Mouse (Mus musculus) neural tube, embryonic 10.5 days (tissue): ENCODE measurements around the gene Psat1.
A peak's percentile ranks its signal among the peaks of the same experiment; 100 is the strongest.

Experiments
- DNase-seq: peaks from one replicate; pipeline ENCODE4 v3.0.0-alpha.2; 2017; ENCODE audit warnings: low spot score; ENCODE audit errors: extremely low spot score

Psat1 gene

DNA sequence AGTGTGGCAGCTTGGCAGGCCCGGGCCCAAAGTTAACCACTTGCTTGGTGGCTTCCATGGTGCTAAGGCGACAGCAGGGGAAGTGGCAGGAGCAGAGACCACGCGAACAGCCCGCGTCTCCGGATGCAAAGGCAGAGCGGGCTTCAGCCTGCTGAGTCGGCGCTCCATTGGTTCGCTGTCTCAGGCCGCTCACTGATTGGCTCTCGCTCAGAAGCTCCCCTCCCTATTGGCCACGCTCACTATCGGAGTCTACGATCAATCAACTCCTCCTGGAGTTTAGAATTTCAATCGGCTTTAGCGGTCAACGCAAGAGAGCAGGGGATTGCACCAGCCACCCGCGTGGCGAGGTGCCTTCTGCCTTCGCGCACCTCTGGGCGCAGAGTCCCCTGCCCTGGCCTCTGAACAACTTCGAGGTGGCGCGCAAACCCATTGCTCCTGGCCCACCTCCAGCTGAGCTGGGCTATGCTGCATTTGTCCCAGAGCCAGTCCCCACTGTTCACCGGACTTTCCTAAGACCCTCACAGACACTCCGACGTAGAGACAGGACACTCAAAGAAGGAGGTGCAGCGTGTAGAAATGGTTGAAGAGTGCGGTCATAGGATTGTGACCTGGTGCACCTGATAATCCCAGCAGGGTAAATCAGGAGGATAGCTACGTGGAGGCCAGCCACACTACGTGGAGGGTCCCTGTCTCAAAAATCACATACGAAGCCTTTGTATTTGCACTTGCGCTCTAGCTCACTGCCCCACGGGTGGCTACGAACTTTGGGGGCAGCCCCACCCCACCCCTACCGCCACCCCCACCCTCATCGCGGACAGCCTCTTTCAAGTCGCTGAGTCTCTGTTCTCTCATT is 22.0 kb downstream of the Psat1 start:
- peak; percentile 89 for DNase-seq

DNA sequence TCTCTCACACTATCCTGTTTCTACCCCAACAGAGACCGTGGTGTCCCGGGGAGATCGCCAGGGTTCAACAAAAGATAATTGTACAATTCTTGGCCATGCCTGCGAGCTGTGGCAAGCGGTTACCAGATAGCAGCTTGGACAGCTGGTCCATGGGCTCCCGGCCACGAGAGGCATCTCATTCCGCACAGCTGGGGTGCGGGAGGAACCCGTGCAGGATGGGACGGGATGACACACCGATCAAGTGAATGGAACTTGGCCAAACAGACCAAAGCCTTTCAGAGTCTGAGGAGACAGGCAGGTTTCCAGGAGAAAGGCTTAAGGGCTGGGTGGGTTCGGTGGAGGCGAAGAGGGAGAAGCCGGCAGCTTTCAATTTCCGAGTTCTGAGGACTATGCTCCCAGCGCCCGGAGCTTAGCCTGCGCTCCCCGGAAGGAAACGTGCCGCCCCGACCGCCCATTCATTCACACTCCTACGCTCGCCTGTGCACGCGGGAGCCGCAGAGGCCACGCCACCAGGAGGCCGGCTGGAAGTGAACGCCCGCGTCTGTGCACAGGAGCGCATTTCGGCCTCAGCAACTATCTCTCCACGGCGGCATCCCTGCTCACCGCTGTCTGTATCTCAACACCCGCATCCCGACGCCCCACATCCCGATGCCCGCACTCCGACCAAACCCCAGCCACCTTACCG is 22.8 kb downstream of the Psat1 start:
- peak; percentile 69 for DNase-seq

DNA sequence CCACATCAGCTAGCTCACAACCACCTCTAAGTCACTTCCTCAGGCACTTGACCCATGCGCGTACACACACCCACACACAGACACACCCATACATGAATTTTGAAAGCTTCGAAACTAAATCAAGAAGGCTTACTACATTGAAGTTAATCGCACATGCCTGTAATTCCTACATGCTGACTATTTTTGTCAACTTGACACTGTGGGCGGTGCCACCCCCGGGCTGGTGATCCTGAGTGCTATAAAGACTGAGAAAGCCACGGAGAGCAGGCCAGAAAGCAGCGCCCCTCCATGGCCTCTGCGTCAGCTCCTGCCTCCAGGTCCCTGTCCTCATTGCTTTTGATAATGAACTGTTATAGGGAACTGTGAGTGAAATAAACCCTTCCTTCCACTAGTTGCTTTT is 23.7 kb downstream of the Psat1 start:
- DNase-seq: peak; percentile 22

DNA sequence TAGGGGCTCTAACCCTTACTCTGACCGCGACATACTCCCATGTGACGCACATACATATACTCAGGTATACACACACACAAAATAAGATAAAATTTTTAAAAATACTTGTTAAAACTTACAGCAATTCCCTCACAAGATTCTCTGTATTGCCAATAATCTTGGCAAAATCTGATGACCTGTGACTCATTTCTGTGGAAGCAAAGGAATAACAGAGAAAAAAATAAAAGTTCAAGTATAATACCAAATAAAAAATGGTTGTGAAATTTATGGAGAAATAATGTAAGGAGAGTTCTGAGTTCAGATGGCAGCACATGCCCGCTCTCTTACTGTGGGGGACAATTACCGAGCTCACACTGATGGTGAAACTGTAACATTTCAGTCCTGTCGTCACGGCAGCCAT is 27.8 kb downstream of the Psat1 start:
- no peak for DNase-seq

DNA sequence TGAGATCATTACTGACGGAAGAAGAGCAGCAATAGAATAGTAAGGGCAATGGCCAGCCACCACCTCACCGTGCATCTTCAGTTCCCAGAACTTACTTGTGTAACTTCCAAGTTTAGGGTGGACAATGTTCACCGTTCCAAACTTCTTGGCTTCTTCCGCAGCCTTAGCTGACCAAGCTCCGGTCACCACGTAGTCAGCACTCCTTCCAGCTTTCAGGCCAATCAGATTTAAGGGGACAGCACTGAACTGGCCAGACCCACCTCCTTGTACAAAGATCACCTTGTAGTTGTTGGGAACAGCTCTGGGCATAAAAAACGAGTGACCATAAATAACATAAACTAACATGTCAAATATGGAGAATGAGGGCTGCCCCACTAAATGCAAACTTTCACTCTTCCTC is 29.0 kb downstream of the Psat1 start:
- DNase-seq: no peak

DNA sequence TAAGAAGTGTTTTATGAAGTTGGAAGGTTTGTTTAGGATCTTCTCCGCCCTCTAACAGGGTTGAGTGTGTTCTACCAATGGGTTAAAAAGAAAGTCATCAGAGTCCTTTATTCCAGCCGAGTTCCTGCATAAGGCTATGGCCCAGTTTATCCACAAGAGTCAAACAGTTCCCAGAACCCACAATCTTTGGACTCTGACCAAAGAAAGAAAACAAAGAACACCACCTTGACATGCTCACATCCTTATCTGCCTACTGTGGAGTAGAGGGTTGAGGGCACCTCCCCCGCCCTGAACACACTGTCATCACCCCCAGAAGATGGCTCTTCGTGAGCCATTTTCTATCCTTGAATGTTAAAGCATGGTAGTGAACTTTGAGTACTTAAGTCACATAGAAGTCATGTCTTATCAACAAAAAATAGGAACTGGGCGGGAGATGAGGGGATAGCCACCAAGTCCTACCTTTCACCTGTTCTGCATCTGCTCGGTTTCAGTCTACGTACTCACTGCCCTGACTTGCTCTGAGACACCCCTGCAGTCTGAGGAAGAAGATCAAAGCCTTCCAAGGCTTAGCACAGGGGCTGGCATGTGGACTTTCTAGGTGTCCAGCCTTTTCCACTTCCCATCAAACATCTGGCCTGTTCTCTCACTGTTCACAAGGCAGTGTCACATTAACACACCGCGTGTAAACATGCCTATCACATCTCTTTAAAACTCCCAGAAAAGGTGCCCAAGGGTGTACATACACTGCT is 33.7 kb downstream of the Psat1 start:
- no peak for DNase-seq

DNA sequence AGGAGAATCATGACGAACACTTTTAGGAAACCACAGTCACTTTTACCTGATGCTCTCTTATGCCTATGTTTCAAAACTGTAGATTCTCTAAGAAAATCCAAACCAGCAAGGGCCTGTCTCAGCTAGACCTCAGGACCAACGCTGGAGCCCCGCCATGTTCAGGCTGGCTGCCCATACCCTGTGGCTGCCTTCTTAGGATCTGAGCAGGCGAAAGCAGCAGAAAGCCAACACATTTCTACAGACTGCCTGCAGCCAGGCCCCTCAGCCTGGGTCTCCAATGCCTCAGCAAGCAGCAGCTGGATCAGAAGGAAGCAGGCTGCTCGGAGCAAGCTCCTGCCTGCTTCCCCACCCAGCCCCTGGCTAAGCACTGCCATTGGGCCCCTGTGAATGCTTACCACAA is 35.7 kb downstream of the Psat1 start:
- no peak for DNase-seq

DNA sequence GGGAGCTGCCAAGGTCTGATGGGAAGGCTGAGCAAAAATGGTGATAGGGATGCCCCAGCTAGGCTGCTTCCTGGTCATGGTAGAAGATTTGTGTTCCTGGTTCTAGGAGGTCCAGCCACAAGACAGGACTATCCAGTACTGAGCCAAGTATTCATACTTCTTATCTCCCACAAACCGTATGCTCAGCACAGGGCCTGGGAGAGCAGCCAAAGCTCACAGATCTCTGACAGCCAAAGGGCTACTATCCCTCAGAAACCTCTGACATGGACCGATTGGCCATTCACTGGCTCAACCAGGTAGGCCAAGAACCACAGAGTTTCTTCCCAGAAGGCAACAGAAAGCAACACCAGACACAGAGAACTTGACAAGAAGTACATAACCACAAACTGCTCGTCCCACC is 36.1 kb downstream of the Psat1 start:
- DNase-seq: no peak

DNA sequence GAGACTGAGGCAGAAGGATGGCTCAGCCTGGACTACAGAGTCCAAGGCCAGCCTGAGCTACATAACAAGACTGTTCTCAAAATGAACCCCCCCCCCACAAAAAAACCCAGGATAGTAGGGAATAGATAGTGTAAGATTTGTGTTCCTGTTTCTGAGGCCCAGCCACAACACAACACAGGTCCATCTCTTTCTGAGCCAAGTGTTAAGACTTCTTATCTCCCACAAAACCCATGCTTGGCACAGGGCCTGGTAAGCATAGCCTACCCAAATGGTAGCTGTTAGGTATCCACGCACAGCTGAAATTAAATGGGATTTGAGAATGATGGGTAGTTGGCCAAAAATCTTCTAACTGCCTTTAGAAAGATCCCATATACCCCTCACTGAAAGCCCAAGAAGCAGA is 36.6 kb downstream of the Psat1 start:
- no peak for DNase-seq

DNA sequence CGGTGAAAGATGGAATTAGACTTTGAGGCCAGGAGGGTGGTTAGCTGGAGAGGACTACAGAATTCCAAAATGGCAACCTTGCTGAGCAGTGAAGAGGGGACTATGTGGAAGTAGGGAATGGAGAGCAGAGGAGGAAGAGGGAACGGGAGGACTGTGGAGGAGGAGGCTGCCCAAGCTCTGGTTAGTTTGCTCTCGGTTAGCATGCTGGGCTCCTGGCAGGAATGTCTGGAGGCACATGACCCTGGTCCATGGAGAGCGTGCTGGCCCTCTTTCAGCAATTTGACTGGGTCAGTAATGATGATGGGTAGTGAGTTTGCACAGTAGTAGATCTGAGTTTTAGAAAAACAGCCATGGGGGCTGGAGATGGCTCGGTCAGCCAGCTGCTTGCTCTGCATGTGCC is 39.1 kb downstream of the Psat1 start:
- DNase-seq: no peak

DNA sequence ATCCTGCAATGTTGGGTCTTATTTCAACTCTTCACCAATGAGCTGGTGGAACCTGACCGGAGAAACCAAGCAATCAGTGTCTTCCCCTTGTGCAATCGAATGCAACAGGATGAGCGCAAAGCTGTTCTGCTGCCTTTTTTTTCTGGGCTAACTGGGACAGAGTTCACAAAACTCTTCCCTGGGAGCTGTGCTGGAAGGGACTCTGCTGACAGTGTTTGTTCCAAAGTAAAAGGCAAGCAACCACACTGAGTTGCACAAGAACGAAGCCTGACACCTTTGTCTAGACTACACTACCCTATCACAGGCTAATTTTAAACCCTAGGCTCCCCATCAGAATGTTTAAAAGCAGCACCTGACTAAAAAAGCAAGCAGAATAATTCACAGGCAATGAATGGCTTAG is 42.4 kb downstream of the Psat1 start:
- no peak for DNase-seq

DNA sequence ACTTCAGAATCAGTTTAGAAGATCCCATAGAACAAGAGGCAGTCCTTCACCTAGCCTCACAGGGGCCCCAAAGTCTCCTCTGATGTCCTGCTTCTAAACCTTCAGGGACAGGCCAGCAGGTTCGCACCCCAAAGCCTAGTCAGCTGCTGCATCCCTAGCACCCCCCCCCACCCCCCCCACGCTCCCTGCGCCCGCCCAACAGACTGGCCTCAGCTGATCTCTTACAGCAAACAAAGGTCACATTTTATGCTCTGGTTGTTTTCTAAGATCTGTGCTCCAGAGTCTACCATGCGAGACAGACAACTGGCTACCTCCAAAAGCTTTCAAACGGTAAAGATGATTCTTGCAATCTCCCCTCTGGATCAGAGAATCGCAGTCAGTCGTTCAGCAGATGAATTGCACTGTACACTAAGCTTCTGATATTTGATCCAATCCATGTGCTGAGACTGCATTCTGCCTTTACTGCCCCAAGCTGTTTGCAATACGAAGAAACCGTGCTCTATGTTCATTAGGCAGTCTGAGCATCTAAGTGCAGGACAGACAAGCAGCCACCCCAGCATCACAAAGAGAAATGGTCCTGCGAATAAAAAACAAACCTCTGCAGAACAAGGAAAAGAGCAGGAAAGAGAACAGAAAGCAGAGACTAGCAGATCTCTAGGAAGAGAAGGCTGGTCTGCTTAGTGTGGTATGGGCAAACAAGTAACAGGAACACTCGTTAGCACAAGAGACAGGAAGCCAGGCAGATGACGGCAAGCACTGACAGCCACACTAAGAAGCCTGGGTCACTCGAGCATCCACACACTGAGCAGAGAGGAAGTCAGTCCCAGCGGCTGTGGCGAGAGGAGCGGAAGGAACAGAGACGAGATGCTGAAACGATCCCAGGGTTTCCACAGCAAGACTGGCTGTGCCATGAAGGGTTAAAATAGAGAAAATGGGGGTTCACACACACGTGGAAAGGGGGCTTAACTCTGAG is 43.3 kb downstream of the Psat1 start:
- no peak for DNase-seq

DNA sequence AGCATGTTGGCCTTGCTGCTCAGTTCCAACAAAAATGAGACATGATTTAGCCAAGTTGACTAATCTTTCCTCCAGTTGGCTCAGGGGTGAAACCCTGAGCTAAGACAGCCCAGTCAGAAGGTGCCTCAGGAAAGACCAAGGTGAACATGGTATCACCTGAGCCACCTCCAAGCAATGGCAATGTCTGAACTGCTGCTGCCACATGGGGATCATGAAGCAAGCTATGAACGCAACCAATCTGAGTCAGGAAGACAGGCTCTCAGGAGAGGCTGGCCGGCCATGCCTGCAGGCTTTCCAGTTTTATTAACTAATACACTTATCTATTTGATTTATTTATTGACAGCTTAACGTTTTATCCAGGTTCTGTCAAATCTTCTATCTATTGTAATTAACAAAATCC is 51.5 kb downstream of the Psat1 start:
- no peak for DNase-seq

DNA sequence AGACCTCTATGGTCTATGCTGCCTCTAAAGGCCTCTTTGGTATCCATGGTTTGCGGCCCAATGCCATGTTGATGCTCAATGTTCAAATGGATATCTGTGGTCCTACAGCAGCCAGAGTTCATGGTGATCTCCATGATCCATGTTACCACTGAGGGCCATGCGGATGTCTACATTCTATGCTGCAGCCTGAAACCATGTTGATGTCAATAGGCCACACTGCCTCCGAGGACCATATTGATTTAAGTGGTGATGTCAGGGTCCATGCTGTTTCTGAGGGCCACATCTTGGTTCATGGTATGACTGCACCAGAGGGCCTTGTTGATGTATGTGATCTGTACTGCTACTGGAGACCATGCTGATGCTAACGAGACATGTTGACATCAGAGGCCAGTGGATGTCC is 55.0 kb downstream of the Psat1 start:
- no peak for DNase-seq

DNA sequence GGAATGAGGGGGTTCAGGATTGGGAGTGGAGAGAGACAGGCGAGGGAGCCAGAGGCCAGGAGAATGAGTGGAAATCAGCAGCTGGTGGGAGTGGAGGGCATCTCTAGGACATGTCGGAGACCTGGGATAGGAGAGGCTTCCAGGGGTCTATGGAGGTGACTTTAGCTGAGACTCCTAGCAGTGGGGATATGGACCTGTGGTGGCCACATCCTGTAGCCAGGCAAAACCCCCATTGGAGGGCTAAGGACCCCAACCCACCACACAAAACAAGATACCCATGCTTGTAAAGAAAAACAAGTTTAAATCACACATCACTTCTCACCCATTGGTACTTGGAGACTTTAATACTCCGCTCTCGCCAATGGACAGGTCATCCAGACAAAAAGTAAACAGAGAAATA is 58.7 kb downstream of the Psat1 start:
- DNase-seq: no peak

DNA sequence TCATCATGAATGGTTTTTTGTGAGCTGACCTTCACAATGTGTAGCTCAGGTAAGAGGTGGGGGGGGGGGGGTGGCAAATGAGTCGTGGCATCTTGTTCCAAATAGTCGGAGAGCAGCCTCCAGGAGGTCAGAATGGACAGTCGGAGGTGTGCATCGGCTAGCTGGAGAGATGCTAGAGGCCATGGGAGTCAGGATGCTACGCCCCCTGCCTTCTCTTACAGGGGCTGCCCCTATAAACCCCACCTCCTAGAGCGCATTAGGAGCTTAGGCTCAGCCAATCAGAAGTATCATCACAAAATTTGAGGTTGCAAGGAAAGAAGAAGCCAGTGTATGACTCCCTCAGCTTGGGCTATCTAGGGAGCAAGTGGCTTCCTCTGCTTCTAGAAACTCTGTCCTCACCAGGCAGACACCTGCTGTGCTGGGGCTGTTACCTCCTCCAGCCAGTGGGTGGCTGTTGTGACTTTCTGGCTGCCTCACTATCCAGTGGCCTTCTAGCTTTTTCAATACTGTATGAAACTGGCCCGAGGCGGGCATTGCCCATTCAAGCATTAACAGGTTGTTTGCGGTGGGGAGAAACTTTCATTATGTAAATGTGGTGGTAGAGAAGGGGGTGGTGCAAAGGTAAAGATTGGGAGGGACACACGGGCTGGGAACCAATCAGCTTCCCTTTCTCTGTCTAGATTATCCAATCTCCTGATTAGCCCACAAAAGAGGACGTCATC is 64.3 kb downstream of the Psat1 start:
- DNase-seq: no peak

DNA sequence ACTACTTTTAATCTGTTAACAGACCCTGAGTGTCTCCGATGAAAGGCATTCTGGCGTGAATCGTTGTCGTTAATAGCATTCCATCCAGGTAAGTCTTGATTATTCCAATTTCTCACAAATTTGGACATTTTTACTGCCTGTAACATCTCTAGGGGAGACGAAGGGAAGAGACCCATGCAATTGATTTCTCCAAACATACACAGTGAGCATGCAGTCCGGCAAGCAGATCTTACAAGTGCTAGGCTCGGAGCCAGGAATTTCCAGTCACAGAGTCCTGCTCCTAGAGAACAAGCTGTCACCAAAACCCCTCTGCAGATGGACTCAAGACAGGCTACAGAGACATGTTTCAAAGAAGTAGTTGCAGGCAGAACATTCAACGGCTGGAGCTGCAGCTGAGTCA is 66.4 kb downstream of the Psat1 start:
- DNase-seq: no peak

DNA sequence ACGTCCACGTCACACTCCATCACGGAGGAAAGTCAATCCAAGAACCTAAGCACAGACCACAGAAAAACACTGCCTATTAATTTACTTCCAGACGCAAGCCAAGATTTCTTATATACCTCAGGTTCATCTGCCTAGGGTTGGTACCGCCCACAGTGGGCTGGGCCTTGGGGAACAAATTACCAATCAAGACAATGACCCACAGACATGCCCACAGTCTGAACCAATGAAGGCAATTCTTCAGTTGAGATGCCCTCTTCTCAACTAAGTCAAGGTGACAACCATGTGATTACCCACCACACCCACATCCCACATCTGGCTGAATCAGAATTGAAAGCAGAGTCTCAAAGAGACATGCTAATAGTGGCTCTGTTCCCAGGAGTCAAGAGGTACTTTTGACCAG is 67.9 kb downstream of the Psat1 start:
- no peak for DNase-seq

DNA sequence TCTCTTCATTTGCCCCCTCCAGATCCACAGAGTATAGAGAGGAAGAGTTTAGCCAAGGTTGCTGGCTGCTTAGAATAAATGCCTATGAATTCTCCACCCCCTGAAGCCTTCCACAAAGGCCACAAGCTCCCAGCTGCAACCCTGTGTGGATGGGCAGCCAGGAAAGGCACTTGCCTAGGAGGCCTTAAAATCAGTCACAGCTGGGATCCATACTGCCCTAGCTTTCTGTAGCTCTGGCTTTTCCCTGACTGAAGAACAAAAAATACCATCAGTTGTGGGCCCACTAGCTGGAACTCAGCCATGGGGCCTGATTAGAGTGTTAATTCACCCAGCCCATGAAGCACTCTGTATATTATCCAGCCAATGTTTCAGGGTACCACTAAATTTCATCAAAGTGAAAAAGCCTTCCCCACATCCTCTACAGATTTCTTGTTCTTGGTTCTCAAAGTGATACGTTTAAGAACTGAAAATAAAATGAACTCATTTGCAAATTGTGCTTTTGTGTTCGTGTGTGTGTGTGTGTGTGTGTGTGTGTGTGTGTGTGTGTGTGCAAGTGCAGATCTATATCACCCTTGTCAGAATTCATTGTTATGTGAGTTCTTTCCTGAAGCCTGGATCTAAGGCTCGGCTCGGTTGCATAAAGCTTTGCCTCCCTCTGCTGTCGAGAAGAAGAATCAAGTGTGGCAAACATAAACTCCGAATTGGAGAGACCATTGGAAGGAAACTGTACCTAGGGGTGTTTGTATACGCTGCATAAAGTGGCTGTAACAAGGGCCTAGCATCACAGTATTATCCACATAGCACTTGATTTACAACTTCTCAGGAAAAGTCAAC is 78.1 kb downstream of the Psat1 start:
- DNase-seq: peak; percentile 18

DNA sequence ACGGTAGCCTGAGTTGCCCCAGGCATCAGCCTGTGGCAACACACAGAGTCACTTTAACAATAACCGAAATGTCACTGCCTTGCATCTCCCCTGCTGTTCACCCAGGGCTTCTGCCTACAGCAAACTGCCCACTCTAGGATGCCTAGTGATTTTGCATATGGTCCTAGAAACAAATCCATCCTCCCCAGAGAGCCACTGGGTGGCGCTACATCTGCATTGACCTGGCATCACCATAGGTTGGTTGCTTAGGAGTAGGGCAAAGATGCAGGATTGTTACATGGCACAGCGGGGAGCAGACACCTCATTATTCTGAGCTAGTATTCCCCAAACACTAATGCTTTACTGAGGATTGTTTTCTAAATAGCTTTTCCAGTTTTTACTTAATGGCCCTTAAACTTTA is 80.3 kb downstream of the Psat1 start:
- peak; percentile 32 for DNase-seq
